7 mouse cellular contexts compared by ENCODE assay signal in genomic region chr11:74638791-74639411, GRCm38 (mm10). TPM values are rescaled to one million over a fixed set of nuclear protein-coding genes. Genes with fewer than 3 reads are reported as not detected.
A peak's percentile ranks its signal among the peaks of the same experiment; 100 is the strongest.
DNase-seq lines count a peak whose midpoint lies in the region; ATAC-seq lines count a peak whose summit lies in the region.

No protein-coding gene starts in this region.

- intact Hi-C loops in left cerebral cortex, postnatal 4 days (cut with DNase I) = no loop called here

- no peaks in the 10 kb centered on the region for H3K27me3 ChIP-seq in forebrain, embryonic 14.5 days (replicated peaks; ENCODE audit: control insufficient read depth, insufficient read depth, low read length)
- peaks cover 4% of the 10 kb centered on the region; the same call in 1 of the 2 replicates for H3K27me3 ChIP-seq in limb, embryonic 15.5 days
- H3K27me3 ChIP-seq in neural tube, embryonic 14.5 days (ENCODE audit: control insufficient read depth, insufficient read depth, low read length) = no peaks in the 10 kb centered on the region

- peaks cover 13% of the 10 kb centered on the region for H3K4me1 ChIP-seq in forebrain, embryonic 14.5 days (ENCODE audit: control insufficient read depth, insufficient read depth, low read length)
- H3K4me1 ChIP-seq in limb, embryonic 15.5 days = peaks cover 26% of the 10 kb centered on the region
- H3K4me1 ChIP-seq in neural tube, embryonic 14.5 days (ENCODE audit: control insufficient read depth, insufficient read depth, low read length) = peaks cover 9% of the 10 kb centered on the region

- no peaks in the 10 kb centered on the region for H3K36me3 ChIP-seq in forebrain, embryonic 14.5 days (ENCODE audit: control insufficient read depth, insufficient read depth, low read length)
- no peaks in the 10 kb centered on the region for H3K36me3 ChIP-seq in limb, embryonic 15.5 days
- no peaks in the 10 kb centered on the region for H3K36me3 ChIP-seq in neural tube, embryonic 14.5 days (ENCODE audit: control insufficient read depth, insufficient read depth, low read length)

- peak; percentile 16 for DNase-seq in retina, embryonic 14.5 days (ENCODE audit: low spot score)
- no peak for DNase-seq in retina, postnatal 1 day
- DNase-seq in forebrain, embryonic 14.5 days (ENCODE audit: low spot score) = no peak
- DNase-seq in left cerebral cortex, postnatal 4 days = no peak
- DNase-seq in layer of hippocampus, postnatal 25 days (ENCODE audit: extremely low spot score in 1 of 2, low spot score in 1 of 2) = no peak

- ATAC-seq in forebrain, embryonic 14.5 days = peak; percentile 46
- no peak for ATAC-seq in limb, embryonic 15.5 days (ENCODE audit: insufficient number of reproducible peaks, low FRiP score, low TSS enrichment, low read depth)
- peak; percentile 28 for ATAC-seq in neural tube, embryonic 14.5 days (ENCODE audit: low read depth)

- H3K4me2 ChIP-seq in forebrain, embryonic 14.5 days (ENCODE audit: low read length) = peak overlapping the region; percentile 93
- peak overlapping the region; percentile 87 for H3K4me2 ChIP-seq in limb, embryonic 15.5 days
- H3K4me2 ChIP-seq in neural tube, embryonic 14.5 days (ENCODE audit: low read depth, low read length) = peak overlapping the region; percentile 84

- H3K27ac ChIP-seq in forebrain, embryonic 14.5 days (ENCODE audit: low read depth, low read length) = peak overlapping the region; percentile 87; the same call in 1 of the 2 replicates
- H3K27ac ChIP-seq in limb, embryonic 15.5 days = peak overlapping the region; percentile 93
- H3K27ac ChIP-seq in neural tube, embryonic 14.5 days (ENCODE audit: low read depth, low read length) = peak overlapping the region; percentile 87

- H3K9me3 ChIP-seq in forebrain, embryonic 14.5 days (replicated peaks; ENCODE audit: control insufficient read depth, low read length) = no peaks in the 10 kb centered on the region
- H3K9me3 ChIP-seq in limb, embryonic 15.5 days = no peaks in the 10 kb centered on the region
- H3K9me3 ChIP-seq in neural tube, embryonic 14.5 days (ENCODE audit: control insufficient read depth, low read length) = no peaks in the 10 kb centered on the region

- H3K9ac ChIP-seq in forebrain, embryonic 14.5 days (ENCODE audit: low read length) = peak overlapping the region; percentile 89
- peak overlapping the region; percentile 82 for H3K9ac ChIP-seq in limb, embryonic 15.5 days
- peak overlapping the region; percentile 82 for H3K9ac ChIP-seq in neural tube, embryonic 14.5 days (replicated peaks; ENCODE audit: low read depth, low read length)

- WGBS in forebrain, embryonic 14.5 days = 10% methylated on average over 9 of the region's 9 CpGs
- WGBS in limb, embryonic 15.5 days = 8% methylated on average over 9 of the region's 9 CpGs
- 11% methylated on average over 9 of the region's 9 CpGs for WGBS in neural tube, embryonic 14.5 days

- peak overlapping the region; percentile 66 for H3K4me3 ChIP-seq in forebrain, embryonic 14.5 days (ENCODE audit: low read depth, low read length)
- H3K4me3 ChIP-seq in limb, embryonic 15.5 days = peak overlapping the region; percentile 84
- H3K4me3 ChIP-seq in neural tube, embryonic 14.5 days (ENCODE audit: low read depth, low read length) = peak overlapping the region; percentile 63

RNA-seq across cellular contexts. Expression of gene Cluh, which starts 10.4 kb away (rescaled TPM):
- 6.3 and 7.7 TPM in 2 replicates for polyA plus RNA-seq in forebrain, embryonic 14.5 days (2014; fragmentation: Nextera tagmentation; extraction: Ambion mirVana)
- polyA plus RNA-seq in limb, embryonic 15.5 days (2015; fragmentation: Nextera tagmentation; extraction: Ambion mirVana) = 23.9 and 24.7 TPM in 2 replicates
- polyA plus RNA-seq in neural tube, embryonic 14.5 days (2014; fragmentation: Nextera tagmentation; extraction: Ambion mirVana) = 15.9 and 17.7 TPM in 2 replicates
- 10 to 100 TPM; 45.8 to 47.9 TPM for total RNA-seq in left cerebral cortex, postnatal 4 days (2021)
- 10 to 100 TPM; 68.2 to 77.3 TPM for total RNA-seq in layer of hippocampus, postnatal 25 days (2021)

RNA-seq across cellular contexts. Expression of gene Ccdc92b, which starts 19.5 kb away (rescaled TPM):
- 2.3 and 3.2 TPM in 2 replicates for polyA plus RNA-seq in forebrain, embryonic 14.5 days (2014; fragmentation: Nextera tagmentation; extraction: Ambion mirVana)
- polyA plus RNA-seq in limb, embryonic 15.5 days (2015; fragmentation: Nextera tagmentation; extraction: Ambion mirVana) = 0.25 and 0.31 TPM in 2 replicates
- polyA plus RNA-seq in neural tube, embryonic 14.5 days (2014; fragmentation: Nextera tagmentation; extraction: Ambion mirVana) = 3.2 and 4.1 TPM in 2 replicates
- 10 to 100 TPM; 16.2 to 17.5 TPM for total RNA-seq in left cerebral cortex, postnatal 4 days (2021)
- 10 to 100 TPM; 21.9 to 22.6 TPM for total RNA-seq in layer of hippocampus, postnatal 25 days (2021)

RNA-seq across cellular contexts. Expression of gene Rap1gap2, which starts 28.2 kb away (rescaled TPM):
- 5.1 and 6.0 TPM in 2 replicates for polyA plus RNA-seq in forebrain, embryonic 14.5 days (2014; fragmentation: Nextera tagmentation; extraction: Ambion mirVana)
- polyA plus RNA-seq in limb, embryonic 15.5 days (2015; fragmentation: Nextera tagmentation; extraction: Ambion mirVana) = 1.6 and 2.0 TPM in 2 replicates
- 9.9 and 12.7 TPM in 2 replicates for polyA plus RNA-seq in neural tube, embryonic 14.5 days (2014; fragmentation: Nextera tagmentation; extraction: Ambion mirVana)
- 10 to 100 TPM; 77.8 to 87.8 TPM for total RNA-seq in left cerebral cortex, postnatal 4 days (2021)
- 100 to 1,000 TPM; 139 to 144 TPM for total RNA-seq in layer of hippocampus, postnatal 25 days (2021)
